Mouse (Mus musculus) spleen, postnatal 10 days (tissue): Measurements from ENCODE around the gene Itga9.

ENCODE experiments used
- DNase-seq, 2 experiments: peaks; one replicate each; pipeline ENCODE4 v3.0.0; 2021 to 2022; ENCODE audit warnings: low spot score in 2 of 2

Gene Itga9

GRCm38 (mm10) chr9:118873596-118873995 is 267.1 kb downstream of the Itga9 start:
- no peak for DNase-seq

DNA sequence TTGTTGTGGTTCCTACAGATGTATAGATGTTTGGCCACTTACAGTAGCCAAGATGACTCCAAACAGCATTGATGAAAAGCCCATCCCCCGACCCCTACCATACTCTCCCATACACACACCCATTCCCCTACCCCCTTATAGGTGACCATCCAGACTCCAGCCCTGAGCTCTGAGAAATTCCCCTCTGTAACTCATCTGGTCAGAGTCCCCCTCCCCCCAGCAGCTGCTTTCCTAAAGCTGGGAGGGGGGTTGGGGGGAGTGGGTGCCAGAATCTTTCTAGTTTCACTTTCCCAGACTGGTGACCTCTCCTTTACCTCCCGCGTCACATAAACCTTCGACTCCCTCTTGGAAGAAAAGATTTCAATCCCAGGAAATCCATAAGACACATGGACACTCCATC is 269.2 kb downstream of the Itga9 start:
- DNase-seq = no peak

- no peak for DNase-seq
Measured at GRCm38 (mm10) chr9:118876902-118877301, 270.4 kb downstream of the Itga9 start.

GRCm38 (mm10) chr9:118877365-118878008 is 271.0 kb downstream of the Itga9 start:
- no peak for DNase-seq

DNA sequence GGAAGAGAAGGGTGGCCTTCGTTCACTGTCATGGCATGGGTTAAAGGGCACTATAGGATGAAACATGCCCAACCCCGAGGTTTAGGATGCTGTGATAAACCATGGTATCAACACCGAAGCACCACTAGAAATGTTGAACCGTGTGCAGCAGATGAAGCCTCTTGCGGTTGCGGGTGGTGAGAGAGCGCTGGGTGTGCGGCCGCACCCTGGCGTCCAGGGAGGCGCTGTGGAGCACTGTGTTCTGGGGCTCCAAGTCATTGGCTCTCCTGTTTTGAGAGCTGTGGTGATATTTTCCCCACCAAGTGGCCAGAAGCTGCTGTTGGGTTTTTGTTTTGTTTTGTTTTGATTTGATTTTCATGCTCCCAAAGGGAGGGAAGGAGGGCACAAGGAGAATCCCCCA is 272.1 kb downstream of the Itga9 start:
- no peak for DNase-seq

DNA sequence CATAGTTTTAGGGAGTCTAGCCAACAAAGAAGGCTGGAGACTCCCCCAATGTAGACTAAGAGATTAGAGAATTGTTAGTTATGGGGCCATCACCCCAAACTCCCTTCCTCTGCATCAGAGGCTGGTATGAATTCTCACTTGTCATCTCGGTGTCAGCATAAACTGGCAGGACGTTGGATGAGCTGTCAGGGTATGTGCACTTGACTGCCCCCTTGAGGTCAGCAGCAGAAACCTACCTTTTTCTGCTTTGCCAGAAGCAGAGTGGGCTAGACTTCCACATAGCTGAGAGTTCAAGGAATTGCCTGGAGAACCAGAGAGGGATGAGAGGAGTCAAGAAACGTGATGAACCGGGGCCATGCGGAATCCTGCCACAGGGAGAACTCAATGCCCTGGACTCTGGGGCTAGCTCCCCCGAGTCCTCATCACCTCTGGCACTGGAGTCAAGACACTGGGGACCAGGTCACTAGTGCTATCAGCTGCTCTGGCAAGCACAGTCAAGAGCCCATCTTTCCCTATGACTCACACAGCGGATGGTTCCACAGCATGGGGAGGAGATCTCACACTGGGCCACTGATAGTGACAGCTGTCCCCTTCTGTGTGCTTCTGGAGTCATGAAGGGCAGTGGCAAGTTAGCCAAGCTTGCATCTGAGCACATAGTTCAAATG is 274.9 kb downstream of the Itga9 start:
- peak; percentile 10 to 50 for DNase-seq

DNA sequence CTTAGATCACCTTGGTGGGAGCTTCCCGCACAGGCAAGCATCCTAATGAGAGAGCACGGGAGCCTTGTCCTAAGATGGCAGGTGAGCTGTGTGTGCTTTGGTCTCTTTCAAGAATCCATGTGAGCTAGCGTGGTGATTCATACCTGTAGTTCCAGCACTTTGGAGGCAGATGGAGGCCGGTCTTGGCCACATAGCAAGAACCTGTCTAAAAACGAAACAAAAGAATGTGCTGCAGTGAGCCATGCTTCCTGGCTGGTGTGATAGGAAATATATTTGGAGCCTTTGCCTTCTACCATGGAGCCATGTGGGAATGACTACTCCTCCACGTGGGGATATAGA is 275.4 kb downstream of the Itga9 start:
- no peak for DNase-seq

DNA sequence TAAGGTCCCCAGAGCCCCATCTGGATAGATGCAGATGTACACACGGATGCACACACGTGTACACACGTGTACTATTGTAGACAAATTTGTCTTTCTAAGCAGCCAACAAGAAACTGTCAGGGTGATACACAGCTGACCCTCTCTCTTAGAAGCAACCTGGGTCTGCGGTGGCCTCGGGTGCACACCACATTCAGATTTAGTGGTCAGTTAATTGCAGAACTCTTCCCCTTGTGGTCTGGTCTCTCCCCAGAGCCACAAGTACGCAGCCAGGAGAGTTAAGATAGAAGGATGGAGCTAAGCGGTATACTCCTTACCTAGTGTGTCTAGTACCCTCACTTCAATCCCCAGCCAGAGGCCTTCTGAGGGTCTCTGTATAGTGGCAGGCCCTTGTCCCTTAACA is 276.7 kb downstream of the Itga9 start:
- DNase-seq = no peak

DNA sequence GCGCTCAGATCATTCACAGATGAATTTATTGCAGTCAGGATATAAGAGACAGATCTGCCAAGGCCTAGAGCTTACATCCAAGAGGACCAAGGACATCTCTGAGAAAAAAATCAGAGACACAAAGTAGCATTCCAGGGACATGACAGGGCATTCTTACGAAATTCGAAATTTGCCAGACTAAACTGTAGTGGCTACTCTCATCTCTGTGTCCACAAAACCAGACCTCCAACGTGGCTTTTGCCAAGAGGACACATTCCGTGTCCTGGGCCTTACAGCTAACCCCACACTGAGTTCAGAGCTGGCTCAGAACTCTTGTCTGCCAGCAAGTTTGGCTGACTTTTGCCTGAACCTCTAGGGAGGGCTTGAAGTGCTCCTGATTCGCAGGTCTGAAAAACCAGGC is 279.3 kb downstream of the Itga9 start:
- DNase-seq = no peak

GRCm38 (mm10) chr9:118887201-118887600 is 280.7 kb downstream of the Itga9 start:
- DNase-seq = no peak

- no peak for DNase-seq
Measured at GRCm38 (mm10) chr9:118887734-118888133, 281.2 kb downstream of the Itga9 start.

- no peak for DNase-seq
Measured at GRCm38 (mm10) chr9:118890149-118890548, 283.7 kb downstream of the Itga9 start.

- DNase-seq = no peak
Measured at GRCm38 (mm10) chr9:118890645-118891044, 284.2 kb downstream of the Itga9 start.

DNA sequence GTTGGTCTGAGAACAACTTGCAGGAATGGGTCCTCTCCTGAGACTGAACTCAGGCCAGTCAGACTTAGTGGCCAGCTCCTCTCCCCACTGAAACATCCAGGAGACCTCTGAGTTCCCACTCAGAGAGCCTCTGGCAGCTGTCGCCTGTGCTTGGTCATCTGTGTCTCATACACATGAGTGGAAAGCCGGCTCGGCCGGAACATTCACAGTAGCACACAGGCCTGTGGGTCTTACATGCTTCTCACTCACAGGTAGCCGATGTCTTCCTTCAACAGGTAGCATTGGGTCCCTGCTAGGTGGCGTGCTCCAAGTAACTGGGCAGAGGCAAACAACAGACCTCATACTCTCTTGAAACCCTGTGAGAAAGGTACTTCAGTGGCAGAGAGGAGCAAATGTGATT is 284.6 kb downstream of the Itga9 start:
- no peak for DNase-seq

DNA sequence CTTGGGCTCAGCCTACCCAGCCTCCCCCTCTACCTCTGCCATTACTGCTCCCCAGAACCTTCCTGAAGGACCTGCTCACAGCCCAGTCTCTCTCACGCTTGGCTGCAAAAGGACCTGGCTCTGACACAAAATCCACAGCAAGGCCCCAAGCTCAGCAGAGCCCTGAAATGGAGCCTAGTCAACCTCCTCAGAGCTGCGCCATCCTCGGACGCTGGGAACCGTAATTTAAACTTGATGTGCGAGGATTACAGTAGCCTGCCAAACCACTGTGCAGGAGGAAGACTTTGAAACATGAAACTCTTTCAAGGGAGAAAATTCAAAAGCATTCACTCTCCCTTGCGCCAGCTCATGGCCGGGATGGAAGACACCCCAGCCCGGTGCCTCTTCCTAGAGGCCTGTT is 285.1 kb downstream of the Itga9 start:
- no peak for DNase-seq

DNA sequence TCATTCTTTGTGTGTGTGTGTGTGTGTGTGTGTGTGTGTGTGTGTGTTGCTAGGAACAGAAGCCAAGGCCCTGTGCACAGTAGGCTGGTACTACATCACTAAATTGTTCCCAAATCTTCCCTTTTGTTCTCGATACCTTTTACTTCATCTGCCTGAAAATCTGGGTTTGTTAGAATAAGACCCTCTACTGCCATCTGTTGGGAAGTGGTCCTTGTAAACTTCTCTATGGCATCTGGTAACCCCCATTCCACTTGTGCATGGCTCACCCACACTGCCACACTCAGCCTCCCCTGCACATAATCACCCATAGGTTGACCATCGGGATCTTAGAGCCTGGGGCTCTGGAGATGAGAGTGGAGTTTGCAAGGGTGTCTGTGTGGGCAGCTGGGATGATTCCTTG is 288.6 kb downstream of the Itga9 start:
- DNase-seq = no peak

- no peak for DNase-seq
Measured at GRCm38 (mm10) chr9:118900677-118901076, 294.2 kb downstream of the Itga9 start.

DNA sequence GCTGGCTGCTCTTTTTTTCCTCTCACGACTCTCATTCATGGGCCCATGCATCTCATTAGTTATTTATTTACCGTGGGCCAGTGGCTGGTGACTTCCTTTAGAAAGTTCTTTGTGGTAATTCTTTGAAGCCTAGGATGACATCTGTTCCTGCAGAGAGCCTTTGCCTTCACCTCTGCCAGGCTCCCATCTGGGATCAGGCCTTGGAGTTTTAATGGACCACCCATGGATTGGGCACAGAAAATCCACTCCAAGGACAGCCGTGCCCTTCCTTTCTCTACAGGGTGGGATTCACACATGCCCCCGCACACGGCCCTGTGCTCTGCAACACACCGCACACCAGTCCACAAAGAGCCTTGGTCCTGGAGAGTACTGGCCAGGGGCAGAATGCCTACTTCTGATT is 295.4 kb downstream of the Itga9 start:
- no peak for DNase-seq

- DNase-seq = peak; percentile 53 to 77
Measured at GRCm38 (mm10) chr9:118907934-118908620, 301.6 kb downstream of the Itga9 start.

DNA sequence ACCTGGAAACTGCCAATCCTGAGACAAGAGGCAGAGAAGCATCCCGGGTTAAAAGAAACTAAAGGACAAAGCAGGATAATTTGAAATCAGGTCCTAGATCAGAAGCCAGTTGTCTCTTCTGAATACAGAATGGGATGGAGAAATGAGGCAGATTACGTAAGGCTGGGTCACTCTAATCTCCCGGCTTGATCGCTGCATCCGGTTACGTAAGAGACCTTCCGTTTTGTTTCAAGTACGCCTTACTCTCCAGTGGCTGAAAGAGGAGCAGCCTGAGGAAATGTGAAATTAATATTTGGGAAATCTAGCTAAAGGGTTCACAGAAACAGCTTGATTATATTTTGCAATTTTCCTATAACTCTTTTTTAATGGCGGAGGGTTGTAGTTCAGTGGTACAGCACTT is 306.6 kb downstream of the Itga9 start:
- no peak for DNase-seq

- DNase-seq = no peak
Measured at GRCm38 (mm10) chr9:118913613-118914012, 307.1 kb downstream of the Itga9 start.

- DNase-seq = no peak
Measured at GRCm38 (mm10) chr9:118914589-118914988, 308.1 kb downstream of the Itga9 start.

GRCm38 (mm10) chr9:118915290-118915689 is 308.8 kb downstream of the Itga9 start:
- DNase-seq = peak in 1 of 2 experiments; percentile 55
